ENCODE assay signal across 12 mouse cellular contexts in the genomic region with DNA sequence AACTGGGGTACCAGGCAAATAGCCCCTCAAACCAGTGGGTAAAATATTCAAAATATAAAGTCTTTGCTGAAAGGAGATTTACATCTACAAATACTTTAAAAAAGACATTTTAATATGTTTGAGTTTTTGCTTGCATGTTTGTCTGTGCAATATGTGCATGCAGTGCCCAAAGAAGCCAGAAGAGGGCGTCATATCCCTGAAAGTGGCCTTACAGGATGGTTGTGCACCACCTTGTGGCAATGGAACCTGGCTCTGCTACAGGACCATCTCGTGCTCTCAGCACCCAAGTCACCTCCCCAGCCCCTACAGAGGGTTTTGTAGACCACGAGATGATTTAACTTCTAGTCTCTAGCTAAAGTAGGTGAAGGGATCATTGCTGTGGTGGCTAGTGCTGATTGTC. TPM values are rescaled to one million over a fixed set of nuclear protein-coding genes. Genes with fewer than 3 reads are reported as not detected.
DNase-seq lines count a peak whose midpoint lies in the region; ATAC-seq and TF ChIP-seq lines count a peak whose summit lies in the region.
"Had no signal": no experiment of that assay in that cellular context is flagged by ENCODE, and none has a peak within 500 bp of the region (broad histone marks: within the 10 kb centered on the region; RNA-seq: fewer than 3 reads in every experiment).

No protein-coding gene starts in this region.

- POLR2A ChIA-PET in Patski (lab: Charles Lee), result no interaction called here

- TF ChIP-seq POLR2A in small intestine, adult 2 months (IDR thresholded peaks at IDR 0.05; ENCODE audit: low read depth, low read length), result no peak

- peak; percentile 51 for TF ChIP-seq CTCF in kidney, postnatal 0 days (IDR thresholded peaks at IDR 0.05; ENCODE audit: low read depth)
- TF ChIP-seq CTCF in E14TG2a.4 (conservative IDR thresholded peaks at IDR 0.05; ENCODE audit: low read length) (peak; percentile 93), Patski (IDR thresholded peaks at IDR 0.05) (peak; percentile 63)
- TF ChIP-seq CTCF in small intestine, adult 2 months (IDR thresholded peaks at IDR 0.05; ENCODE audit: extremely low read depth, insufficient read length, insufficient replicate concordance, low read depth, low read length), result peak; percentile 28; the same call in 1 of the 2 replicates

- H3K4me3 ChIP-seq in kidney, postnatal 0 days (replicated peaks; ENCODE audit: low read depth, low read length), result no peak overlapping the region
- H3K4me3 ChIP-seq in E14TG2a.4 (replicated peaks; ENCODE audit: low read length), result no peak overlapping the region
- no peak overlapping the region for H3K4me3 ChIP-seq in small intestine, adult 2 months (ENCODE audit: low read depth, low read length)
- H3K4me3 ChIP-seq: embryonic facial prominence, embryonic 13.5 days; liver, embryonic 15.5 days; midbrain, embryonic 12.5 days had no signal

- H3K9me3 ChIP-seq in kidney, postnatal 0 days (replicated peaks; ENCODE audit: low read length), result no peaks in the 10 kb centered on the region
- H3K9me3 ChIP-seq in E14TG2a.4 (ENCODE audit: low read length), result peaks cover 9% of the 10 kb centered on the region
- H3K9me3 ChIP-seq: embryonic facial prominence, embryonic 13.5 days; liver, embryonic 15.5 days; midbrain, embryonic 12.5 days had no signal

- ATAC-seq in kidney, postnatal 0 days (replicated peaks; ENCODE audit: low FRiP score, low read depth), result no peak
- no peak for ATAC-seq in Patski

- DNase-seq in kidney, postnatal 0 days (ENCODE audit: low spot score), result no peak
- DNase-seq in kidney, adult 18-20 months, result no peak
- DNase-seq in Patski (ENCODE audit: low read depth, low spot score), result no peak
- DNase-seq in adrenal gland, postnatal 25 days, result no peak
- no peak for DNase-seq in ovary, postnatal 14 days (ENCODE audit: low spot score)

- in situ Hi-C loops in Patski (cut with MboI; ENCODE audit: low pct_unique_long_range_greater_than_20kb), result no loop called here

- CTCF ChIA-PET in Patski (lab: Charles Lee), result no interaction called here

- H3K27me3 ChIP-seq in kidney, postnatal 0 days (ENCODE audit: insufficient read depth, low read length), result no peaks in the 10 kb centered on the region
- H3K27me3 ChIP-seq in E14TG2a.4 (ENCODE audit: insufficient read depth, low read length) (peaks cover 2% of the 10 kb centered on the region; the same call in 1 of the 2 replicates), Patski (peaks cover 10% of the 10 kb centered on the region)
- H3K27me3 ChIP-seq in small intestine, adult 2 months (ENCODE audit: control insufficient read depth, insufficient read depth, low read length), result no peaks in the 10 kb centered on the region
- H3K27me3 ChIP-seq: embryonic facial prominence, embryonic 13.5 days; liver, embryonic 15.5 days; midbrain, embryonic 12.5 days had no signal

- H3K4me1 ChIP-seq in kidney, postnatal 0 days (replicated peaks; ENCODE audit: insufficient read depth, low read length), result no peaks in the 10 kb centered on the region
- no peaks in the 10 kb centered on the region for H3K4me1 ChIP-seq in E14TG2a.4 (replicated peaks; ENCODE audit: low read depth, low read length)
- H3K4me1 ChIP-seq in small intestine, adult 2 months (ENCODE audit: control insufficient read depth, insufficient read depth, insufficient read length, low read length), result no peaks in the 10 kb centered on the region
- H3K4me1 ChIP-seq: embryonic facial prominence, embryonic 13.5 days; liver, embryonic 15.5 days; midbrain, embryonic 12.5 days had no signal

- no peak overlapping the region for H3K27ac ChIP-seq in kidney, postnatal 0 days
- no peak overlapping the region for H3K27ac ChIP-seq in small intestine, adult 2 months (ENCODE audit: insufficient read depth, low read depth, low read length)
- H3K27ac ChIP-seq: embryonic facial prominence, embryonic 13.5 days; liver, embryonic 15.5 days; midbrain, embryonic 12.5 days had no signal

- no peak overlapping the region for H3K9ac ChIP-seq in kidney, postnatal 0 days (ENCODE audit: low read depth, low read length)
- H3K9ac ChIP-seq: embryonic facial prominence, embryonic 13.5 days; liver, embryonic 15.5 days; midbrain, embryonic 12.5 days had no signal

- no peak overlapping the region for H3K4me2 ChIP-seq in kidney, postnatal 0 days (ENCODE audit: low read length)
- H3K4me2 ChIP-seq: embryonic facial prominence, embryonic 13.5 days; liver, embryonic 15.5 days; midbrain, embryonic 12.5 days had no signal

- 42% methylated on average over 3 of the region's 3 CpGs for WGBS in kidney, postnatal 0 days
- 36% methylated on average over 3 of the region's 3 CpGs for WGBS in small intestine, adult 2 months

- no peaks in the 10 kb centered on the region for H3K36me3 ChIP-seq in kidney, postnatal 0 days (ENCODE audit: insufficient read depth, low read length)
- H3K36me3 ChIP-seq in E14TG2a.4 (ENCODE audit: insufficient read depth, low read length), result no peaks in the 10 kb centered on the region
- H3K36me3 ChIP-seq in small intestine, adult 2 months (ENCODE audit: control insufficient read depth, insufficient read depth, low read length), result no peaks in the 10 kb centered on the region
- H3K36me3 ChIP-seq: embryonic facial prominence, embryonic 13.5 days; liver, embryonic 15.5 days; midbrain, embryonic 12.5 days had no signal

RNA-seq across cellular contexts. Expression of gene Pde10a, which starts 8.7 kb away (rescaled TPM):
- 1.3 and 2.0 TPM in 2 replicates for polyA plus RNA-seq in kidney, postnatal 0 days (2015; fragmentation: Nextera tagmentation; extraction: Ambion mirVana)
- polyA plus RNA-seq in Patski (2021), result 7.7 TPM
- polyA plus RNA-seq in small intestine, adult 2 months (2012; rRNA removed), result 0.52 and 0.69 TPM in 2 replicates
- 16.8 and 31.8 TPM in 2 replicates for total RNA-seq in adrenal gland, postnatal 25 days (2021)

RNA-seq across cellular contexts. Expression of gene Gm17087, which starts 32.9 kb away (rescaled TPM):
- 0.13 TPM in 1 of 2 replicates, not detected in the other for polyA plus RNA-seq in kidney, postnatal 0 days (2015; fragmentation: Nextera tagmentation; extraction: Ambion mirVana)
- polyA plus RNA-seq in Patski (2021), result 0.15 TPM
- not detected in 2 replicates for polyA plus RNA-seq in small intestine, adult 2 months (2012; rRNA removed)
- not detected in 2 replicates for total RNA-seq in adrenal gland, postnatal 25 days (2021)
- total RNA-seq: layer of hippocampus, postnatal 25 days had no signal
- polyA plus RNA-seq: embryonic facial prominence, embryonic 13.5 days; heart, embryonic 14.5 days; liver, embryonic 15.5 days; midbrain, embryonic 12.5 days had no signal

Comparison
In these comparisons a context has a peak if more than half of its experiments do, and no peak if none do; other contexts are left out.
1. CTCF ChIP-seq: peak in every context shown above with its lines; median percentile 93 in E14TG2a.4; 63 in Patski; 51 in kidney, postnatal 0 days; 28 in small intestine, adult 2 months.